Mouse (Mus musculus) olfactory bulb, adult 2 months (tissue): Measurements from ENCODE around the gene Gm29133. TPM values are rescaled to one million over a fixed set of nuclear protein-coding genes. Genes with fewer than 3 reads are reported as not detected.

Experiments
- H3K27ac ChIP-seq: fragments of 200-500 bp; 2 replicates; pipeline ENCODE4 v1.5.1; 2012; ENCODE audit warnings: low read depth, low read length; ENCODE audit not compliant: insufficient read depth
- H3K4me1 ChIP-seq: fragments of 200-500 bp; 2 replicates; pipeline ENCODE4 v1.6.1; 2012; ENCODE audit warnings: low read length; ENCODE audit not compliant: control insufficient read depth, insufficient read depth
- H3K4me3 ChIP-seq: fragments of 200-500 bp; 2 replicates; pipeline ENCODE4 v1.5.1; 2012; ENCODE audit warnings: mild to moderate bottlenecking, low read depth, low read length, moderate library complexity; ENCODE audit not compliant: insufficient read depth
- CTCF ChIP-seq: fragments of 200-500 bp; IDR thresholded peaks from 2 replicates; pipeline ENCODE4 v1.5.1; 2012; ENCODE audit warnings: low read depth, mild to moderate bottlenecking, low read length, moderate library complexity; ENCODE audit not compliant: insufficient read depth
- POLR2A ChIP-seq: fragments of 200-500 bp; IDR thresholded peaks from 2 replicates; pipeline ENCODE4 v1.6.1; 2012; ENCODE audit warnings: mild to moderate bottlenecking, low read depth, low read length, moderate library complexity; ENCODE audit not compliant: insufficient read depth
- WGBS: fragments of 180-500 bp; shearing (Covaris S2); methylation state at CpG from one replicate; pipeline ENCODE4 v1.1.7; 2018; 5-methylcytosine and 5-hydroxymethylcytosine counted together
- polyA plus RNA-seq: library from polyadenylated mRNA; stranded (reverse); fragments of >200 nt; gene quantifications from 2 replicates; pipeline ENCODE4 v1.2.4, GENCODE M21; 2012; ENCODE audit warnings: low replicate concordance; ENCODE audit not compliant: missing spikeins, insufficient read depth, insufficient read length

Gm29133 gene
- not detected in 2 replicates for polyA plus RNA-seq

DNA sequence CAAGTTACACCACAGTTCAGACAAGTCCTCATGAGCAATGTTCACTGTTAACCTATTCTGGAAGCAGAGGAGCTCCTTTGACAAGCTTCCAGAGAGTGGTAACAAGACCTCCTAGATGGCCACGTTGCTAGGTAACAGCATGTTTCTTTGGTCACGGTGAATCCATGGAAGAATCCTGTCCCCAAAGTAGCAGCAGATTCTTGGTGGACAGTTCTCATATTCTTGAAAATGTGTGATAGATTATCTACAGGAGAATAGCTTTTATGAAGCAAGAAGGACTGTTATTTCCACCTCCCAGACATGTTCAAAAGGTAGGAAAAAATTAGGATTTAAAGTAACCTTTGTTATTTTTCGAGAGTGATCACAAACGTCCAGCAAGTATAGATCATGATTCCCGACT lies at the start of gene Gm29133:
Gene Gm29133 (plus strand): TSS at position 301 of the 400 bp plus-strand sequence.
- TF ChIP-seq POLR2A, result no peak
- no peak for TF ChIP-seq CTCF
- Histone ChIP-seq H3K4me1 (no peaks in the 10 kb centered on the region), H3K27ac (no peak within 1 kb of the TSS), H3K4me3 (no peak within 1 kb of the TSS)
- 76% methylated on average over 5 of the region's 5 CpGs for WGBS

DNA sequence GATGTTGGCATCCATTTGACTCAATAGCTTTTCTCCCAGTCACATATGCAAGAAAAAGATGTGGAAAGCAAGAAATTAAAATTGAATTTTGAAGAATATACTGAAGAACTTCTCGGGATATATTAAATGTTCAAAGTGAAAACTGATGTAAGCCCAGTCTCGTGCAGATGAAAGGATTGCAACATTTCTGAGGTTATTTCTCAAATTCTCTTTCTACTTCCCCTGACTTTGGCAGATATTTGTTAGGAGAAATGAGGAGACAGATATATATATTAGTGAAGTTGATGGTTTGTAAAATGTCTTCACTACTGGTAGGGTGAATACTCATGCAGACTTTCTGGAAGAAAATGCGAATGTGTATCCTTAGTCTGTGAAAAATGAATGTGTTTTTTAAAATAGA lies 48.9 kb upstream of the Gm29133 start:
- 95% methylated on average over 3 of the region's 3 CpGs for WGBS
- no peak for TF ChIP-seq POLR2A
- TF ChIP-seq CTCF, result no peak
- no peak overlapping the region for H3K4me3 ChIP-seq
- no peaks in the 10 kb centered on the region for H3K4me1 ChIP-seq
- no peak overlapping the region for H3K27ac ChIP-seq

DNA sequence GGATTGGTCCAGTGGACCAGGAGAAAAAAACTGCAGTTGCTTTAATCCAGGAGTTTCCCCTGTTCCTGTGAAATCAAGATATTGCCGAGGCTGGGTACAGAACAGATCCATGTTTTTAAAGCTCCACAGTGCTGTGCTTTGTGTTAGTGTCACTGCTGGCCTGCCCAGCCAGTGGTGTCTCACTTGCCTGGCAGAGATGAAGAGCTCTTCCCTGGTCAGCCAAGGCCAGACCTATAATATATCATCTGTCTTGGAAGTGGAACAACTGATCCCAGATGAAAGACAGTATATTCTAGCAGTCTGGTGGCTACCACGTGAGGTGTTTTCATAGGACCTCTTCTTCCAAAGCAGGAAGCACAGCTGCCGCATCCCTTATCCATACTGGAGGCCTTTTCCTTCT lies 46.7 kb upstream of the Gm29133 start:
- H3K27ac ChIP-seq, result no peak overlapping the region
- TF ChIP-seq CTCF (no peak), POLR2A (no peak)
- 83% methylated on average over 3 of the region's 3 CpGs for WGBS
- H3K4me3 ChIP-seq, result no peak overlapping the region
- H3K4me1 ChIP-seq, result no peaks in the 10 kb centered on the region

DNA sequence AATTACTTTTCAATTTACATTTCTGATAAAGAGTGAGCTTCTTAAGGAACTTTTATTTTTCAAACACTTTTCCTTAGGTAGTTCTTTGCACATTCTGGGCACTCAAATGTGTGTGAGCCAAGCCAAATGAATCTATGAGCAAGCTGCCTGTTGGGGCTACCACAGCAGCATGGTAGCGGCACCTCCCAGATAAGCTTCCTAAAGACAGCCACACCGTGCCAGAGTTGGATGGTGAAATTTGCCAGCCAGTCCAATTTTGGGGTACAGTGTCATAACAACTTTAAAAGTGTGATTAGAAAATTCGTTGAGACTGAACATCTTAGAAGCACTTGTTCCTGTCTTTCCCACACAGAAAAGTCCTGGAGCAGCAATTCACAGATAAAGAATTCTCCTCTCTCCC lies 41.5 kb upstream of the Gm29133 start:
- Histone ChIP-seq H3K4me1 (no peaks in the 10 kb centered on the region), H3K27ac (no peak overlapping the region), H3K4me3 (no peak overlapping the region)
- WGBS, result 60% methylated on average over 3 of the region's 3 CpGs
- TF ChIP-seq POLR2A (no peak), CTCF (no peak)

- 53% methylated on average over 3 of the region's 3 CpGs for WGBS
- H3K27ac ChIP-seq, result no peak overlapping the region
- H3K4me1 ChIP-seq, result no peaks in the 10 kb centered on the region
- no peak for TF ChIP-seq CTCF
- TF ChIP-seq POLR2A, result no peak
- H3K4me3 ChIP-seq, result no peak overlapping the region
Measured at GRCm38 (mm10) chr3:75713678-75714295, 34.2 kb upstream of the Gm29133 start.

DNA sequence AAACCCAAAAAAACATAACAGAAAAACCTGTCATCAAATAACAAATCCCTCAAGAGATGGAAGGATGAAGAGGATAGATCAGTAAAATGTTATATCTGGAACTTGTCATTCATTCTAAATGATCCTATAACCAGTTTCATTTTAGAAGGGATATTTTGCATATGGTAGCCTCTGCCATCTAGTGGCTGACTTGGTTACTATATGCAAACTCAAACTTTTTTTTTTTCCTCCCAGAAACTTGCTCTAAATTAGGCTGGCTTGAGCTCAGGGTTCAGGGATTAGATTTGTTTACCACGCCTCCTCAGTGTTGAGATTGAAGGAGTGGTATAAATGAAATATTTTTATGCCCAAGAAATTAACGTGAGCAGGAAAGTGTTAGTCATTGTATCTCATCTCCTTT lies 27.3 kb upstream of the Gm29133 start:
- Histone ChIP-seq H3K4me1 (0 out of 2 replicates have a peak, but pooled peaks cover 2% of the 10 kb centered on the region), H3K27ac (no peak overlapping the region), H3K4me3 (no peak overlapping the region)
- TF ChIP-seq CTCF (no peak), POLR2A (no peak)
- 22% methylated on average over 2 of the region's 2 CpGs for WGBS

DNA sequence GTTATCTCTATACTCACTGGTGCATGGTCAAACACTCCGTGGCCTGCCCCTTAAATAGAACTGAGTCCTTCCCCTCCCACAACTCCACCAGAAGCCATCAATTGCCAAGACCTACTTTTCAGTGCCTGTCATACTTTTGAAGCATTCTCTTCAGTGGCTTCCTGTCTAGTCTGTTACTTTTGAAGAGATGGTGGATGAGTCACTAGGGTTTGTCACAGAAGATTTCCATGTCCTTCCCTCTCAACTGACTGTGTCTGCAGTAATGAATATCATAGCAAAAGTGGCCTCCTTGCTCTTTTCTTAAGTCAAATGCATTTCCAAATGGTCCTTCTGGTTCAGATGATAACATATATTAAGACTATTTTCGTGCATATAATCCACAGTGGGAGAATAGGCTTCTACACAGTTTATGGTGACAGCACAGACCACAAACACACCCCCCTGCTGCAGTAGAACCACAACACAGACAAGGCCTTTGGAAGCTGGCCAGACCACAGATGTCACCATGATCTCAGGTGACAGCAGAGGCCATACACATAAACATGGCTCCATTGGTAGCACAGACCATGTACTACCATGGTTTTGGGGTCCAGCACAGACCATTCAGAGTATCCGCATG lies 16.9 kb upstream of the Gm29133 start:
- TF ChIP-seq CTCF, result no peak
- no peak for TF ChIP-seq POLR2A
- 72% methylated on average over 3 of the region's 3 CpGs for WGBS
- Histone ChIP-seq H3K27ac (no peak overlapping the region), H3K4me1 (no peaks in the 10 kb centered on the region), H3K4me3 (no peak overlapping the region)

GRCm38 (mm10) chr3:75743664-75744437 lies 4.1 kb upstream of the Gm29133 start:
- Histone ChIP-seq H3K4me1 (no peaks in the 10 kb centered on the region), H3K4me3 (no peak overlapping the region), H3K27ac (no peak overlapping the region)
- WGBS, result 90% methylated on average over 4 of the region's 4 CpGs
- TF ChIP-seq POLR2A (no peak), CTCF (no peak)

GRCm38 (mm10) chr3:75745343-75745742 lies 2.7 kb upstream of the Gm29133 start:
- no peak overlapping the region for H3K4me3 ChIP-seq
- no peaks in the 10 kb centered on the region for H3K4me1 ChIP-seq
- H3K27ac ChIP-seq, result no peak overlapping the region
- no peak for TF ChIP-seq POLR2A
- TF ChIP-seq CTCF, result no peak
- WGBS, result 63% methylated on average over 2 of the region's 2 CpGs
